Mouse (Mus musculus) G1E-ER4 (cell line): ENCODE data around the gene Khdc1c. TPM values are rescaled to one million over a fixed set of nuclear protein-coding genes. Genes with fewer than 3 reads are reported as not detected.
"Not testable (repeated sequence)": the region's sequence is repeated elsewhere in the genome, so short reads cannot be mapped to it uniquely, and the experiment has no call there.

Source experiments
- GATA1 ChIP-seq: IDR thresholded peaks from one replicate; pipeline ENCODE4 v1.8.0; 2012; ENCODE audit warnings: low read length, inconsistent platforms
- polyA plus RNA-seq: library from polyadenylated mRNA; stranded (reverse); fragments of >175 nt; gene quantifications from 2 replicates; pipeline ENCODE4 v1.2.3, GENCODE M21; 2012

The Khdc1c gene
- not detected in 2 replicates for polyA plus RNA-seq

DNA sequence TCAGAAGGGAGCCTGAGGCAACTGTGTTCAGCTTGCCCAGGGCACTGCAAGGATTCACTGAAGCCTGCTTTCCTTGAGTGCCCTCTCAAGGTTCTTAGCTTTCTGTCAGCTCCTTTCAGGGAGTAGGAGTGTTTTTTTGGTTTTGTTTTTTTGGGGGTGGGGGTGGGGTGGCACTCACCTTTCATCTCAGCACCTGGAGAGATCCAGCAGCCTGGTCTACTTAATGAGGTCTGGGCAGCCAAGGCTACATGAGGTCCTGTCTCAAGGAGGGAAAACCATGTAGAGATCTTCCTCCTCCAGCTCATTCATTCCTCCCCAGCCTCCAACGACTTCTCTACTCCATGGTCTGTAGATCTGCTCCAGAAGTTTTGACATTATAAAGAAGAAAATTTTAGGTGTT, at the start of gene Khdc1c:
TSS of gene Khdc1c (plus strand) at position 301 of the 400 bp plus-strand sequence.
- not testable (repeated sequence) for TF ChIP-seq GATA1

- no peak for TF ChIP-seq GATA1
Observed at GRCm38 (mm10) chr1:21321656-21322055, 46.5 kb upstream of the Khdc1c start.

DNA sequence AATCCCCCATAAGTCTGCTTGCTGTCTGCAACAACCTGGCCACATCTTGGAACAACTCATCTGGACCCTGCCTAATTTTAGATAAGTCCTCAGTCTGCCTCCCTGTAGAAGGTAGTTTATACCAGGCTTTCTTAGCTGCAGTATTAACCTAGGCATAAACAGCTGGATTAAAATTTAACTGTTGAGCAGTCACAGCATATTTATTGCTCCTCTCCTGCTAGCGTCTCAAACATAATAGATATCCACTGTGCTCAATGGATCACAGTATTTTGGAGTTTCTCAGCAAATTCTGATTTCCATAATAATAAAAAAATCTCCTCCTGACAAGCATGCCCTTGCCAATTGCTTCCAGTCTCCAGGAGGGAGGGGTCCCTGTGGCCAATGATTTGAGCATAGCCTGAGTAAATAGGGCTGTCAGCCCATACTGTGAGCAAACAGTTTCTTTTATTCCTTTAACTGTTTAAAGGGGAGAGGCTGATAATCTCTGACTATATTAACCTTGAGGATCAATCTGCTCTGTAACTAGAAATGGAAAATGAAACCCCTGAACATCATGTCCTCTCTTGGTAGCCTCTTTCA, 44.0 kb upstream of the Khdc1c start:
- no peak for TF ChIP-seq GATA1

DNA sequence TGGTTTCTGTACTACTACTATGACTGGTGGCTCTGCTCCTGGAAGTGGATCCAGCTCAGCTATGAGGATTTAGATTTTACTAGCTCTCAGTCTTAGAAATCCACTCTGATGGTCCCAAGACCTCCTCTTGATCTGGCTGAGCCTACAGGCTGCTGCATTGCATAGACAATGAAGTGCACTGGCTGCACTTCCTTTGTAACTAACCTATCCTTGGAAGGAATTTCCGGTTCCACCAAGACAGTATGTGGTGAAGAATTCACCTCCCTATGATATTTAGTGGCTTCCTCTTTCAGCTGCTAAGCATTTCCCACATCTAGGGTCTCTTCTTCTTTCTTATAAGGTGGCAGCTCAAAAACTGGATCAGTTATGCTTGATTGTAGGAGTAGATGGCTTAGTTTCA, 43.5 kb upstream of the Khdc1c start:
- TF ChIP-seq GATA1: no peak

DNA sequence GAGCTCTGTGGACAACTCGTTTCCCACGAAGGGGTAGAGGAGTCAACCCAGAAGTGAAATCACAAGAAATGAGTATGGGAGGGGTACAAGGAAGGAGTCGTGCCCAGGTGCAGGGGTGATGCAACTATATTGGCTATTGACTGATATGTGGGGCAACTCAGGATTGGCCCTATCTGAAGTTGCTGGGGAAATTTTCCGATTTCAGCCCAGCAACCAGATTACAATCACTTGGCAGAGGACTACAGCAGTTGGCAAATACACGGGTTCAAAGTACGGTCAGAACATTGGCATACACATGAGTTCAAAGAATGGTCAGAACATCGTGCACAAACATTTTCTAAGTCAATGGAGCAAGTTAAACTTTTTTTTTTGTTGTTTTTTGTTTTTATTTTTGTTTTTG, 41.4 kb upstream of the Khdc1c start:
- TF ChIP-seq GATA1: no peak

DNA sequence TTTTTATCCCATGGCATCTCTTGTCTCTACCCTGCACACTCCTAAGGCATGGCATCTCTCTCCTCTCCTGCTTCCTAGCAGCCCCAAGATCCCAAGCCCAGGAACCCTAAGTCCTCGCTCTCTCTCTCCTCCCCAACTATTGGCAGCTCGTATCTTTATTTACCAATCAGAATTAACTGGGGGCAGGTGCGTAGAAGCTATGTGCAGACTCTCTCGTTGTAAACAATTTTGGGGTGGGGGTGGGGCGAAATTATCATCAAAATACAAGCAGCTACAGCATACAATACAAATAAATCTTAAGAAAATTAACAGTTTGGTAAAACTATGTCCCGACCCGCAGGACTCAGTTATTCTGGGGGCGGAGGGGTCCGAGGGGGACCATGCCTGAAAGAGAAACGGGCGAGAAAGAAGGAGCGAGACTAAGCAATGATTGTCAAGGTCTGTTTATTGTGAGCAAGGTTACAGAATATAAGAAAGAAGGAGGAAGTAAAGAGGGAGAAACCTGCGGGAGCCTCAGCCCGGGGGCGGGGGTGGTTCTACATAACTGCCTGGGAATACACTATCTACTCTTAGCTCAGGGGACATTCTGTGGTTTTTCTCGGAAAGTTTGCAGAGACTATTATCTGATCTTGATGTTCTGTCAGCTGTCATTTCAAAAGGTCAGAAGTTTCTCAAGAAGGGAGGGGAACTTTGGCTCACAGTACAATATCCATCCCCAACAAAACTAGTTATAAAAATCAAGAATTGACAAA, 34.7 kb upstream of the Khdc1c start:
- peak; percentile 14 for TF ChIP-seq GATA1

GRCm38 (mm10) chr1:21335836-21336235, 32.3 kb upstream of the Khdc1c start:
- no peak for TF ChIP-seq GATA1

- no peak for TF ChIP-seq GATA1
Observed at GRCm38 (mm10) chr1:21340745-21341144, 27.4 kb upstream of the Khdc1c start.

- TF ChIP-seq GATA1: no peak
Observed at GRCm38 (mm10) chr1:21344253-21344652, 23.9 kb upstream of the Khdc1c start.

DNA sequence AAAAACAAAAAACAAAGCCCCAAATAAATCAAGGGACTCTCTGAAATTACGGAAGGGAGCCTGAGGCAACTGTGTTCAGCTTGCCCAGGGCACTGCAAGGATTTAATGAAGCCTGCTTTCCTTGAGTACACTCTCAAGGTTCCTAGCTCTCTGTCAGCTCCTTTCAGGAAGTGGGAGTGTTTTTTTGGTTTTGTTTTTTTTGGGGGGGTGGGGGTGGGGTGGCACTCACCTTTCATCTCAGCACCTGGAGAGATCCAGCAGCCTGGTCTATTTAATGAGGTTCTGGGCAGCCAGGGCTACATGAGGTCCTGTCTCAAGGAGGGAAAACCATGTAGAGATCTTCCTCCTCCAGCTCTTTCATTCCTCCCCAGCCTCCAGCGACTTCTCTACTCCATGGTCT, 18.8 kb upstream of the Khdc1c start, which contains the start of gene Khdc1a:
TSS of gene Khdc1a (plus strand) at position 301 of the 400 bp plus-strand sequence.
- TF ChIP-seq GATA1: no peak

- no peak for TF ChIP-seq GATA1
Observed at GRCm38 (mm10) chr1:21383256-21383655, 15.1 kb downstream of the Khdc1c start, which contains the start of gene Khdc1b. TSS of gene Khdc1b (plus strand) at chr1:21383556.

- TF ChIP-seq GATA1: no peak
Observed at GRCm38 (mm10) chr1:21391138-21391671, 23.1 kb downstream of the Khdc1c start.

- TF ChIP-seq GATA1: no peak
Observed at GRCm38 (mm10) chr1:21402804-21403203, 34.7 kb downstream of the Khdc1c start.

DNA sequence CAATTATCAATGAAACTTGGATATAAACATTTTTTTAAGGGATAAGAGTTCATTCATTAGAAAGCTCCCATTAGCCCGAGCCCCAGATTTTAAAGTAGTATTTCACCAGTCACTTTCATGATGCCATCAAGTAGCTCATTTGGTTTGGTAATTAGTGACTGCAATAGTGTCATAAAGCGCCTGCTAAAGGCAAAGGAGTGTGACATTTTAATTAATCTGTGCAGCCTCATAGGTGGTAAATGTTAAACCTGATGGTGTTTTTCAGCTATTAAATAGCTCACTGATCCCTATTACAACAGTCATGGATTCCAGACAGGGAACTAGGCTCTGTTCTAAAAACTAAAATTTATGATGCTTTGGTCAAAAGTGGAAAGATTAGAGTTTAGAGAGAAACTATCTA, 39.1 kb downstream of the Khdc1c start:
- TF ChIP-seq GATA1: no peak

DNA sequence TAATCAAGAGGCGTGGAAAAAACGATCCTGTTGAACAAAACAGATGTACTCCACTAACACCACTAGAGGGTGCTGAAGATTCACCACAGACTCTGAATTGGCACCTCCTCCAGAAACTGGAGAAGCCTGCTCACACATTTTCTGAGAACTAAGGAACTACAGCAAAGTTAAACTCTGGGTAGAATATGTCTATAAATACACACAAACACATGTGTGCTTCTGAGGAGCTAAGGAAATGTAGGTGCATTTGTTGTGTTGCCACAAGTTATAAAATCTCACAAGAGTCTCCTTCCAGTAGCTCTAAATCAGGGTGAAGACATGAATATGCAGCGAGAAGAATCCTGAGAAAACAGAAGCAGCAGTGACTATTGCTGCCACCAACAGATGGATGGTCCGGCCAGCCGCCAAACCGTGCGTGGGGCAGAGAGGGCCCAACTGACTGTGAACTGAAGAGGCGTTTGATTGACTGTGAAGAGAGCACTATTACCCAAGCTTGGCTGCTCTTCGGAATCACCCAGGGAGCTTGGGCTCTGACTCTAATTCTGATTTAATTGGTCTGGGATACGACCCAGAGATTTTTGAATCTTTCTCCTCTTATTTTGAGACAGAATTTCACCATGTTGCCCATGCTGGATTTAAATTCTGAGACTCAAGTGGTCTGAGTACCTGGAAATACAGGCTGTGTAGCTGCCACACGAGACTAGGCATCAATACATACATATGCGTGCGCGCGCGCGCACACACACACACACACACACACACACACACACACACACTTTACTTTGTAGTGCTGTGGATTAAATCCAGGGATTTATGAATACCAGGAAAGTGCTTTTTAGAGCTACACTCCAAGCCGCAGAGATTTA, 43.4 kb downstream of the Khdc1c start:
- TF ChIP-seq GATA1: no peak

DNA sequence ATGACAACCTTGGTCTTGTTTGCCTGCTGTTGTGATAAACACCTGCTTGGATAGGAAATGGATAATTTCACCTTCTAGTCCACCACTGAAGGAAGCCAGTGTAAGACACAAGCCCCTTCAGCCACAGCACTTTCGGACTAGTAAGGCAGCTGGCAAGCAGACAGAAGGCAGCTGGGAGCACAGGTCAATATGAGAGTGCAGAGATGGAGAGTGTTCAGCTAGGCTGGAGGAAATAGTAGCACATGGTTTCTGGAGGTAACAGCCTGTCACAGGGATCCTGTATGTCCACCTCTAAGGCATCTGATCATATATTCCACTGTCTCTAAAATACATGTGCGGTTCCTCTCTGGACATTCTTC, 44.0 kb downstream of the Khdc1c start:
- no peak for TF ChIP-seq GATA1
